Mouse (Mus musculus) limb, embryonic 13.5 days (tissue): ENCODE data around the gene Adgrl2. TPM values are rescaled to one million over a fixed set of nuclear protein-coding genes. Genes with fewer than 3 reads are reported as not detected.

Source experiments
- ATAC-seq: fragments of 200-750 bp; cut with Nextera tagmentation; 2 replicates; pipeline ENCODE4 v1.8.0; 2017; ENCODE audit warnings: low read depth, moderate number of reproducible peaks, moderate TSS enrichment; ENCODE audit not compliant: low FRiP score
- H3K27ac ChIP-seq: fragments of 300-500 bp; sonication (generic); 2 replicates; pipeline ENCODE4 v1.5.1; 2015; ENCODE audit warnings: inconsistent platforms, mild to moderate bottlenecking, moderate library complexity
- H3K27me3 ChIP-seq: fragments of 300-500 bp; sonication (generic); 2 replicates; pipeline ENCODE4 v1.6.1; 2015; ENCODE audit warnings: mild to moderate bottlenecking, inconsistent platforms
- H3K36me3 ChIP-seq: fragments of 300-500 bp; sonication (generic); 2 replicates; pipeline ENCODE4 v1.6.1; 2015; ENCODE audit warnings: inconsistent platforms, mild to moderate bottlenecking, moderate library complexity
- H3K4me1 ChIP-seq: fragments of 300-500 bp; sonication (generic); 2 replicates; pipeline ENCODE4 v1.6.1; 2015; ENCODE audit warnings: inconsistent platforms
- H3K4me2 ChIP-seq: fragments of 300-500 bp; sonication (generic); replicated peaks from 2 replicates; pipeline ENCODE4 v1.6.1; 2015; ENCODE audit warnings: inconsistent platforms, mild to moderate bottlenecking, moderate library complexity
- H3K4me3 ChIP-seq: fragments of 300-500 bp; sonication (generic); 2 replicates; pipeline ENCODE4 v1.5.1; 2015; ENCODE audit warnings: moderate library complexity, mild to moderate bottlenecking, inconsistent platforms
- H3K9ac ChIP-seq: fragments of 300-500 bp; sonication (generic); 2 replicates; pipeline ENCODE4 v1.6.1; 2015; ENCODE audit warnings: mild to moderate bottlenecking, inconsistent platforms
- H3K9me3 ChIP-seq: fragments of 300-500 bp; sonication (generic); 2 replicates; pipeline ENCODE4 v1.6.1; 2016; ENCODE audit warnings: inconsistent platforms
- WGBS: fragments of 180-500 bp; shearing (Covaris S2); methylation state at CpG from one replicate; pipeline ENCODE4 v1.1.7; 2015; 5-methylcytosine and 5-hydroxymethylcytosine counted together
- polyA plus RNA-seq: library from polyadenylated mRNA; unstranded; fragments of >200 nt; fragmentation: Nextera tagmentation; extraction: Ambion mirVana; gene quantifications from 2 replicates; pipeline ENCODE4 v1.2.1, GENCODE M21; 2015

The Adgrl2 gene
- polyA plus RNA-seq, 1 experiment from 2014 or later, result 105 TPM

GRCm38 (mm10) chr3:148912944-148913684 is 77.2 kb downstream of the Adgrl2 start:
- Histone ChIP-seq H3K27ac (no peak overlapping the region), H3K9me3 (no peaks in the 10 kb centered on the region), H3K36me3 (peaks cover 4% of the 10 kb centered on the region; the same call in 1 of the 2 replicates), H3K4me2 (no peak overlapping the region), H3K4me1 (peaks cover 6% of the 10 kb centered on the region), H3K27me3 (no peaks in the 10 kb centered on the region), H3K9ac (no peak overlapping the region), H3K4me3 (no peak overlapping the region)
- 79% methylated on average over 14 of the region's 14 CpGs for WGBS
- no peak for ATAC-seq

- ATAC-seq, result no peak
These were observed 77.8 kb downstream of the Adgrl2 start for GRCm38 (mm10) chr3:148912536-148912935.

GRCm38 (mm10) chr3:148907873-148908272 is 82.5 kb downstream of the Adgrl2 start:
- 79% methylated on average over 3 of the region's 3 CpGs for WGBS
- Histone ChIP-seq H3K27me3 (no peaks in the 10 kb centered on the region), H3K9me3 (no peaks in the 10 kb centered on the region), H3K27ac (no peak overlapping the region), H3K4me2 (no peak overlapping the region), H3K4me1 (peaks cover 18% of the 10 kb centered on the region), H3K4me3 (no peak overlapping the region), H3K36me3 (peaks cover 5% of the 10 kb centered on the region; the same call in 1 of the 2 replicates), H3K9ac (no peak overlapping the region)
- ATAC-seq, result no peak

More at GRCm38 (mm10) chr3:148912536-148912935, 77.8 kb downstream of the Adgrl2 start:
- Histone ChIP-seq H3K4me2 (no peak overlapping the region), H3K9ac (no peak overlapping the region), H3K36me3 (peaks cover 5% of the 10 kb centered on the region; the same call in 1 of the 2 replicates), H3K4me1 (peaks cover 6% of the 10 kb centered on the region), H3K27me3 (no peaks in the 10 kb centered on the region), H3K9me3 (no peaks in the 10 kb centered on the region), H3K4me3 (no peak overlapping the region), H3K27ac (no peak overlapping the region)
- WGBS, result 83% methylated on average over 6 of the region's 6 CpGs

- Histone ChIP-seq H3K36me3 (peaks cover 5% of the 10 kb centered on the region; the same call in 1 of the 2 replicates), H3K27me3 (no peaks in the 10 kb centered on the region), H3K4me3 (no peak overlapping the region), H3K9me3 (no peaks in the 10 kb centered on the region), H3K9ac (no peak overlapping the region), H3K27ac (no peak overlapping the region), H3K4me1 (peaks cover 18% of the 10 kb centered on the region), H3K4me2 (no peak overlapping the region)
- 71% methylated on average over 6 of the region's 6 CpGs for WGBS
- no peak for ATAC-seq
These were observed 83.2 kb downstream of the Adgrl2 start for GRCm38 (mm10) chr3:148907024-148907778.

- Histone ChIP-seq H3K27me3 (no peaks in the 10 kb centered on the region), H3K4me1 (peaks cover 18% of the 10 kb centered on the region), H3K27ac (no peak overlapping the region), H3K4me2 (no peak overlapping the region), H3K9ac (no peak overlapping the region), H3K4me3 (no peak overlapping the region), H3K9me3 (no peaks in the 10 kb centered on the region), H3K36me3 (peaks cover 5% of the 10 kb centered on the region; the same call in 1 of the 2 replicates)
- WGBS, result 69% methylated on average over 13 of the region's 13 CpGs
- no peak for ATAC-seq
These were observed 84.2 kb downstream of the Adgrl2 start for GRCm38 (mm10) chr3:148905906-148906779.

GRCm38 (mm10) chr3:148905435-148905834 is 84.9 kb downstream of the Adgrl2 start:
- Histone ChIP-seq H3K4me2 (no peak overlapping the region), H3K9ac (no peak overlapping the region), H3K36me3 (peaks cover 5% of the 10 kb centered on the region; the same call in 1 of the 2 replicates), H3K27me3 (no peaks in the 10 kb centered on the region), H3K4me3 (no peak overlapping the region), H3K4me1 (peaks cover 25% of the 10 kb centered on the region), H3K9me3 (no peaks in the 10 kb centered on the region), H3K27ac (no peak overlapping the region)
- ATAC-seq, result no peak
- 82% methylated on average over 7 of the region's 7 CpGs for WGBS

GRCm38 (mm10) chr3:148899857-148900256 is 90.5 kb downstream of the Adgrl2 start:
- Histone ChIP-seq H3K27ac (no peak overlapping the region), H3K4me1 (peaks cover 52% of the 10 kb centered on the region), H3K4me2 (no peak overlapping the region; the same call in 1 of the 2 replicates), H3K27me3 (no peaks in the 10 kb centered on the region), H3K9ac (no peak overlapping the region), H3K36me3 (peaks cover 7% of the 10 kb centered on the region), H3K9me3 (no peaks in the 10 kb centered on the region), H3K4me3 (no peak overlapping the region)
- WGBS, result 19% methylated on average over 6 of the region's 6 CpGs
- ATAC-seq, result no peak

- H3K27me3 ChIP-seq, result no peaks in the 10 kb centered on the region
- ATAC-seq, result no peak
- H3K36me3 ChIP-seq, result peaks cover 9% of the 10 kb centered on the region
- no peaks in the 10 kb centered on the region for H3K9me3 ChIP-seq
- no peak overlapping the region for H3K27ac ChIP-seq
- H3K4me2 ChIP-seq, result no peak overlapping the region
- WGBS, result 26% methylated on average over 6 of the region's 6 CpGs
- no peak overlapping the region for H3K9ac ChIP-seq
- peaks cover 56% of the 10 kb centered on the region for H3K4me1 ChIP-seq
- H3K4me3 ChIP-seq, result no peak overlapping the region
These were observed 90.9 kb downstream of the Adgrl2 start for GRCm38 (mm10) chr3:148899416-148899815.

GRCm38 (mm10) chr3:148898535-148899250 is 91.7 kb downstream of the Adgrl2 start:
- no peak overlapping the region for H3K4me3 ChIP-seq
- H3K4me1 ChIP-seq, result peaks cover 57% of the 10 kb centered on the region
- no peak overlapping the region for H3K27ac ChIP-seq
- no peaks in the 10 kb centered on the region for H3K9me3 ChIP-seq
- no peak overlapping the region for H3K9ac ChIP-seq
- WGBS, result 46% methylated on average over 8 of the region's 8 CpGs
- H3K4me2 ChIP-seq, result no peak overlapping the region
- H3K36me3 ChIP-seq, result peaks cover 9% of the 10 kb centered on the region
- H3K27me3 ChIP-seq, result no peaks in the 10 kb centered on the region
- no peak for ATAC-seq

- Histone ChIP-seq H3K27ac (no peak overlapping the region), H3K9ac (no peak overlapping the region), H3K36me3 (peaks cover 12% of the 10 kb centered on the region), H3K4me3 (no peak overlapping the region), H3K4me1 (peaks cover 57% of the 10 kb centered on the region), H3K27me3 (no peaks in the 10 kb centered on the region), H3K4me2 (no peak overlapping the region), H3K9me3 (no peaks in the 10 kb centered on the region)
- 38% methylated on average over 10 of the region's 10 CpGs for WGBS
- no peak for ATAC-seq
These were observed 94.1 kb downstream of the Adgrl2 start for GRCm38 (mm10) chr3:148896281-148896680.

- H3K4me3 ChIP-seq, result no peak overlapping the region
- H3K9me3 ChIP-seq, result no peaks in the 10 kb centered on the region
- no peak for ATAC-seq
- H3K27me3 ChIP-seq, result no peaks in the 10 kb centered on the region
- 81% methylated on average over 13 of the region's 13 CpGs for WGBS
- no peak overlapping the region for H3K27ac ChIP-seq
- peaks cover 51% of the 10 kb centered on the region for H3K4me1 ChIP-seq
- no peak overlapping the region for H3K4me2 ChIP-seq
- H3K36me3 ChIP-seq, result peaks cover 12% of the 10 kb centered on the region
- no peak overlapping the region for H3K9ac ChIP-seq
These were observed 94.8 kb downstream of the Adgrl2 start for GRCm38 (mm10) chr3:148895396-148896109.
